Mouse (Mus musculus): Measurements from ENCODE around the gene Gm37240. TPM values are rescaled to one million over a fixed set of nuclear protein-coding genes. Genes with fewer than 3 reads are reported as not detected.

Gene Gm37240
- total RNA-seq, 2 experiments from 2014 or later: 38.8 to 39.2 TPM

GRCm38 (mm10) chr3:84745537-84746189, 1141.7 kb downstream of the Gm37240 start:
- intact Hi-C loops (cut with DNase I): loop anchor here (5.0 kb wide), 1 partner anchor 507 kb away; no protein-coding TSS in a partner anchor

GRCm38 (mm10) chr3:84744707-84745106, 1142.6 kb downstream of the Gm37240 start:
- DNase-seq (ENCODE audit: low spot score): peak; percentile 32

More at GRCm38 (mm10) chr3:84745537-84746189, 1141.7 kb downstream of the Gm37240 start:
- peak; percentile 8 for DNase-seq (ENCODE audit: low spot score)

GRCm38 (mm10) chr3:84740050-84740596, 1147.2 kb downstream of the Gm37240 start:
- intact Hi-C loops (cut with DNase I): no loop called here

More at GRCm38 (mm10) chr3:84744707-84745106, 1142.6 kb downstream of the Gm37240 start:
- intact Hi-C loops (cut with DNase I): loop anchor here (5.0 kb wide), 1 partner anchor 508 kb away; no protein-coding TSS in a partner anchor

GRCm38 (mm10) chr3:84737137-84737536, 1150.2 kb downstream of the Gm37240 start:
- intact Hi-C loops (cut with DNase I): no loop called here
- no peak for DNase-seq (ENCODE audit: low spot score)

More at GRCm38 (mm10) chr3:84740050-84740596, 1147.2 kb downstream of the Gm37240 start:
- DNase-seq (ENCODE audit: low spot score): no peak

GRCm38 (mm10) chr3:84735716-84736115, 1151.6 kb downstream of the Gm37240 start:
- no peak for DNase-seq (ENCODE audit: low spot score)
- intact Hi-C loops (cut with DNase I): no loop called here

- DNase-seq (ENCODE audit: low spot score): no peak
- intact Hi-C loops (cut with DNase I): no loop called here
These were observed 1154.8 kb downstream of the Gm37240 start for GRCm38 (mm10) chr3:84732516-84732915.

GRCm38 (mm10) chr3:84732016-84732502, 1155.3 kb downstream of the Gm37240 start:
- intact Hi-C loops (cut with DNase I): no loop called here

GRCm38 (mm10) chr3:84731403-84732015, 1155.8 kb downstream of the Gm37240 start:
- no peak for DNase-seq (ENCODE audit: low spot score)
- intact Hi-C loops (cut with DNase I): no loop called here

More at GRCm38 (mm10) chr3:84732016-84732502, 1155.3 kb downstream of the Gm37240 start:
- DNase-seq (ENCODE audit: low spot score): no peak

GRCm38 (mm10) chr3:84731003-84731402, 1156.3 kb downstream of the Gm37240 start:
- DNase-seq (ENCODE audit: low spot score): no peak
- intact Hi-C loops (cut with DNase I): no loop called here

GRCm38 (mm10) chr3:84729806-84730205, 1157.5 kb downstream of the Gm37240 start:
- no peak for DNase-seq (ENCODE audit: low spot score)
- intact Hi-C loops (cut with DNase I): no loop called here

- no peak for DNase-seq (ENCODE audit: low spot score)
- intact Hi-C loops (cut with DNase I): no loop called here
These were observed 1163.3 kb downstream of the Gm37240 start for GRCm38 (mm10) chr3:84723996-84724395.

- intact Hi-C loops (cut with DNase I): no loop called here
- DNase-seq (ENCODE audit: low spot score): no peak
These were observed 1164.6 kb downstream of the Gm37240 start for GRCm38 (mm10) chr3:84722680-84723079.

- no peak for DNase-seq (ENCODE audit: low spot score)
- intact Hi-C loops (cut with DNase I): no loop called here
These were observed 1172.1 kb downstream of the Gm37240 start for GRCm38 (mm10) chr3:84715073-84715768.

GRCm38 (mm10) chr3:84712941-84713340, 1174.4 kb downstream of the Gm37240 start:
- DNase-seq (ENCODE audit: low spot score): no peak
- intact Hi-C loops (cut with DNase I): no loop called here

GRCm38 (mm10) chr3:84710723-84711122, 1176.6 kb downstream of the Gm37240 start:
- intact Hi-C loops (cut with DNase I): no loop called here
- no peak for DNase-seq (ENCODE audit: low spot score)

- no peak for DNase-seq (ENCODE audit: low spot score)
- intact Hi-C loops (cut with DNase I): no loop called here
These were observed 1177.4 kb downstream of the Gm37240 start for GRCm38 (mm10) chr3:84709967-84710366.

- no peak for DNase-seq (ENCODE audit: low spot score)
- intact Hi-C loops (cut with DNase I): no loop called here
These were observed 1178.2 kb downstream of the Gm37240 start for GRCm38 (mm10) chr3:84709100-84709499.

GRCm38 (mm10) chr3:84708469-84708868, 1178.8 kb downstream of the Gm37240 start:
- intact Hi-C loops (cut with DNase I): no loop called here
- DNase-seq (ENCODE audit: low spot score): no peak

- DNase-seq (ENCODE audit: low spot score): no peak
- intact Hi-C loops (cut with DNase I): no loop called here
These were observed 1182.1 kb downstream of the Gm37240 start for GRCm38 (mm10) chr3:84705224-84705623.

GRCm38 (mm10) chr3:84703083-84703810, 1184.1 kb downstream of the Gm37240 start:
- intact Hi-C loops (cut with DNase I): no loop called here
- DNase-seq (ENCODE audit: low spot score): no peak
